Mouse (Mus musculus) forebrain, postnatal 0 days (tissue): ENCODE results near the gene Sema3d. TPM values are rescaled to one million over a fixed set of nuclear protein-coding genes. Genes with fewer than 3 reads are reported as not detected.

ENCODE experiments used
- ATAC-seq: fragments of 200-750 bp; cut with Nextera tagmentation; 2 replicates; pipeline ENCODE4 v1.8.0; 2017; ENCODE audit warnings: mild to moderate bottlenecking, moderate library complexity
- DNase-seq: peaks from one replicate; pipeline ENCODE4 v3.0.0-alpha.2; 2015
- H3K27ac ChIP-seq: fragments of 300-500 bp; sonication (generic); 2 replicates; pipeline ENCODE4 v1.5.1; 2014; ENCODE audit warnings: low read depth, mild to moderate bottlenecking, antibody characterized with exemption, low read length, moderate library complexity, mixed read lengths
- H3K27me3 ChIP-seq: fragments of 300-500 bp; sonication (generic); 2 replicates; pipeline ENCODE4 v1.6.1; 2014; ENCODE audit warnings: mild to moderate bottlenecking, low read length, mixed read lengths; ENCODE audit not compliant: insufficient read depth
- H3K36me3 ChIP-seq: fragments of 300-500 bp; sonication (generic); 2 replicates; pipeline ENCODE4 v1.6.1; 2014; ENCODE audit warnings: mild to moderate bottlenecking, moderate library complexity; ENCODE audit not compliant: insufficient read depth
- H3K4me1 ChIP-seq: fragments of 300-500 bp; sonication (generic); 2 replicates; pipeline ENCODE4 v1.6.1; 2014; ENCODE audit warnings: antibody characterized with exemption; ENCODE audit not compliant: insufficient read depth
- H3K4me2 ChIP-seq: fragments of 300-500 bp; sonication (generic); 2 replicates; pipeline ENCODE4 v1.6.1; 2014; ENCODE audit warnings: low read depth, mild to moderate bottlenecking, moderate library complexity
- H3K4me3 ChIP-seq: fragments of 300-500 bp; sonication (generic); 2 replicates; pipeline ENCODE4 v1.5.1; 2014; ENCODE audit warnings: low read depth, low read length, mixed read lengths
- H3K9ac ChIP-seq: fragments of 300-500 bp; sonication (generic); 2 replicates; pipeline ENCODE4 v1.6.1; 2014; ENCODE audit warnings: mild to moderate bottlenecking
- H3K9me3 ChIP-seq: fragments of 300-500 bp; sonication (generic); 2 replicates; pipeline ENCODE4 v1.6.1; 2016; ENCODE audit warnings: low read length
- CTCF ChIP-seq: sonication (generic); IDR thresholded peaks from 2 replicates; pipeline ENCODE4 v1.5.1; 2016; ENCODE audit warnings: antibody characterized with exemption, control low read depth, low read depth
- WGBS: fragments of 180-500 bp; shearing (Covaris S2); extraction: QIAGEN DNeasy Blood & Tissue Kit; methylation state at CpG from one replicate; pipeline ENCODE4 v1.1.7; 2014; 5-methylcytosine and 5-hydroxymethylcytosine counted together
- polyA plus RNA-seq: library from polyadenylated mRNA; unstranded; fragments of >200 nt; fragmentation: Nextera tagmentation; extraction: Ambion mirVana; gene quantifications from 2 replicates; pipeline ENCODE4 v1.2.1, GENCODE M21; 2015
- total RNA-seq: library from RNA; depleted of rRNA; stranded (reverse); fragments of >200 nt; gene quantifications from 2 replicates; pipeline ENCODE4 v1.2.3, GENCODE M21; 2014

The Sema3d gene
- total and polyA plus RNA-seq, 2 experiments from 2014 or later, result 1.8 to 3.7 TPM

DNA sequence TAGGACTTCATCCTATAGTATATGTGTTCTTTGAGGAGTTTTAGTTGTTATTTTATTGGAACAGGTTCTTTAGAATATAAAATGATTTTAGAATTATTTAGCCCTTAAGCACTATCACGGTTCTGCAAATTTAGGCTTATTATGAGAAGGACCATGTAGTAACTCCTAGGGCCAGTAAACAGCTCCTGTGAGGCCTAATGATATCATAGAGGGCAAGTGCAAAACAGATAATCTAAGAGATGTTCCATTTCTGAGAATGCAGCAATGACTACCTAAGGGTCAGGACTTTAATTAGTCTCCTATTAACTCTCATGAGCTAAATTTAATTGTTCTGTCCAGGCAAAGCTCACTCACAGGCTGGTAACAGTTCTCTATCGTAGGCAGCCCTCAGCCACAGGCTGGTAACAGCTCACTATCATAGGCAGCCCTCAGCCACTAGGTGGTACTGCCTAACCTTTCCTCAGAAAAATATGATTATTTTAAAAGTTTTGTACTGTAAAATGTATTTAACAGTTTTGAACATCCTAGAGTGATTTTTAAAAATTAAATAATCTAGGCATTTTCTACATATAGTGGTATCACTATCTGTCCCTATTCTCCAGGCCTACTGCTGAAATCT lies 181.5 kb downstream of the Sema3d start:
- Histone ChIP-seq H3K9me3 (no peaks in the 10 kb centered on the region), H3K27ac (no peak overlapping the region), H3K4me1 (no peaks in the 10 kb centered on the region), H3K36me3 (no peaks in the 10 kb centered on the region), H3K9ac (no peak overlapping the region), H3K4me2 (no peak overlapping the region), H3K4me3 (no peak overlapping the region), H3K27me3 (no peaks in the 10 kb centered on the region)
- ATAC-seq (peak; percentile 88), DNase-seq (peak; percentile 73)
- TF ChIP-seq CTCF, result peak; percentile 79
- 55% methylated on average over 2 of the region's 2 CpGs for WGBS

GRCm38 (mm10) chr5:12566568-12566967 lies 183.4 kb downstream of the Sema3d start:
- H3K4me2 ChIP-seq, result no peak overlapping the region
- DNase-seq, result no peak
- no peaks in the 10 kb centered on the region for H3K27me3 ChIP-seq
- H3K4me1 ChIP-seq, result no peaks in the 10 kb centered on the region
- no peak overlapping the region for H3K9ac ChIP-seq
- no peak overlapping the region for H3K27ac ChIP-seq
- no peak overlapping the region for H3K4me3 ChIP-seq
- 85% methylated on average over 1 of the region's 1 CpGs for WGBS
- H3K9me3 ChIP-seq, result no peaks in the 10 kb centered on the region
- H3K36me3 ChIP-seq, result no peaks in the 10 kb centered on the region
- ATAC-seq, result no peak
- no peak for TF ChIP-seq CTCF

GRCm38 (mm10) chr5:12574551-12574950 lies 191.4 kb downstream of the Sema3d start:
- no peaks in the 10 kb centered on the region for H3K36me3 ChIP-seq
- no peak for DNase-seq
- ATAC-seq, result no peak
- no peaks in the 10 kb centered on the region for H3K27me3 ChIP-seq
- H3K4me1 ChIP-seq, result no peaks in the 10 kb centered on the region
- no peak overlapping the region for H3K4me3 ChIP-seq
- 73% methylated on average over 4 of the region's 4 CpGs for WGBS
- H3K4me2 ChIP-seq, result no peak overlapping the region
- no peak overlapping the region for H3K9ac ChIP-seq
- no peaks in the 10 kb centered on the region for H3K9me3 ChIP-seq
- H3K27ac ChIP-seq, result no peak overlapping the region
- TF ChIP-seq CTCF, result no peak

- DNase-seq (no peak), ATAC-seq (no peak)
- no peak overlapping the region for H3K27ac ChIP-seq
- no peaks in the 10 kb centered on the region for H3K9me3 ChIP-seq
- no peaks in the 10 kb centered on the region for H3K36me3 ChIP-seq
- no peak overlapping the region for H3K9ac ChIP-seq
- no peaks in the 10 kb centered on the region for H3K4me1 ChIP-seq
- no peaks in the 10 kb centered on the region for H3K27me3 ChIP-seq
- H3K4me3 ChIP-seq, result no peak overlapping the region
- H3K4me2 ChIP-seq, result no peak overlapping the region
- 84% methylated on average over 1 of the region's 1 CpGs for WGBS
- no peak for TF ChIP-seq CTCF
Measured at GRCm38 (mm10) chr5:12575262-12575661, 192.1 kb downstream of the Sema3d start.

- H3K27me3 ChIP-seq, result no peaks in the 10 kb centered on the region
- ATAC-seq, result no peak
- H3K27ac ChIP-seq, result no peak overlapping the region
- 68% methylated on average over 4 of the region's 4 CpGs for WGBS
- no peaks in the 10 kb centered on the region for H3K4me1 ChIP-seq
- no peak for DNase-seq
- no peaks in the 10 kb centered on the region for H3K9me3 ChIP-seq
- H3K4me3 ChIP-seq, result no peak overlapping the region
- H3K36me3 ChIP-seq, result no peaks in the 10 kb centered on the region
- TF ChIP-seq CTCF, result no peak
- H3K4me2 ChIP-seq, result no peak overlapping the region
- H3K9ac ChIP-seq, result no peak overlapping the region
Measured at GRCm38 (mm10) chr5:12579752-12580151, 196.6 kb downstream of the Sema3d start.

DNA sequence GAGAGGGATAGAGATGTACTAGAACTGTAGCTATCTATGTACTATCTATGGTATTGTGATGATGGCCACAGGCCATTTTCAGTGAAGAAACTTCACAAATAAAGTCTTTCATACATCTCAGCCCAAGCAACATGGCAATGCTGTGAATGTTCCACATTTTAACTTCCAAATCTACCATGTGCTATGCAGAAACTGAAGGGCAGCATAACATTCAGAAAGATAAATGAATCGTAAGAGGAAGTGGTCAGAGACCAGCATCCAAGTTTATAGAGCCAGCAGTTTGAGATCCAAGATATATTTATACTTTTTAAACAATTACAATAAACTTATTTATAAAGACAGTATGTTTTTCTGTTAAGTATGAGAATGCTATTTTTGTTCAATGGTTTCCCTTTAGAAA lies 199.4 kb downstream of the Sema3d start:
- DNase-seq, result no peak
- H3K9ac ChIP-seq, result no peak overlapping the region
- TF ChIP-seq CTCF, result no peak
- H3K4me3 ChIP-seq, result no peak overlapping the region
- no peaks in the 10 kb centered on the region for H3K27me3 ChIP-seq
- no peak overlapping the region for H3K4me2 ChIP-seq
- H3K27ac ChIP-seq, result no peak overlapping the region
- no peaks in the 10 kb centered on the region for H3K36me3 ChIP-seq
- no peak for ATAC-seq
- WGBS, result 88% methylated on average over 1 of the region's 1 CpGs
- H3K9me3 ChIP-seq, result no peaks in the 10 kb centered on the region
- no peaks in the 10 kb centered on the region for H3K4me1 ChIP-seq

DNA sequence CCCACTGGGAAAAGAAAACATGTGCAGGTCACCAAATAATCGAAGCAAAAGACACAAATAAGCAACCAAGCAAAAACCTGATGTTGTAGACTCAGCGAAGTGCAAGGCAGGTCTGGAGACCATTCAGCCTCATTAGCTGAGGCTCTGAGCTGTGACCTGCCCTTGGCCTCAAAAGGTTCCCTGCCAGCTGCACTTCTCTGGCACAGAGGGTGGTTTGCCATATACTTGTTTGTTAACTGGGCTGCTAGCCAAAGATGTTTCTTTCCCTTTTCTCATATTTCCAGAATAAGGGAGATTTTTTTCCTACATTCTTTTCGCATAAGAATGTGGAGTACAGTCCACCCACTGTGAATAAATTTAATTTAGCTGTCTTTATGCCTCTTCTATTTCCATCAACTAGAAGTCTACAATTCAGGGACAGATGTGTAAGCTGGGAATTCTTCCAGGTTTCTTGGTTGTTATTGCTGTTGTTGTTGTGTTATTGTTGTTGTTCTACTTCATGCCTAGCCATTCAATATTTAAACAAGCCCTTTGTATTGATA lies 200.2 kb downstream of the Sema3d start:
- 62% methylated on average over 3 of the region's 3 CpGs for WGBS

More for the DNA sequence above, 200.2 kb downstream of the Sema3d start:
- Histone ChIP-seq H3K9ac (no peak overlapping the region), H3K27me3 (no peaks in the 10 kb centered on the region), H3K36me3 (no peaks in the 10 kb centered on the region), H3K4me3 (no peak overlapping the region), H3K27ac (no peak overlapping the region), H3K4me2 (no peak overlapping the region), H3K9me3 (no peaks in the 10 kb centered on the region), H3K4me1 (no peaks in the 10 kb centered on the region)
- DNase-seq (no peak), ATAC-seq (no peak)
- no peak for TF ChIP-seq CTCF
